Mouse (Mus musculus) lung, adult 2 months (tissue): Measurements from ENCODE around the gene Gsg1.

Experiments used
- CTCF ChIP-seq: fragments of 200-500 bp; IDR thresholded peaks from 2 replicates; pipeline ENCODE4 v1.5.1; 2011; ENCODE audit warnings: mild to moderate bottlenecking, low read length, control low read depth; ENCODE audit not compliant: insufficient read depth
- POLR2A ChIP-seq: fragments of 200-500 bp; IDR thresholded peaks from 2 replicates; pipeline ENCODE4 v1.6.1; 2011; ENCODE audit warnings: low read depth, mild to moderate bottlenecking, control low read depth, low read length, borderline replicate concordance; ENCODE audit errors: extremely low read depth

GRCm38 (mm10) chr6:135295082-135295861 lies 41.1 kb upstream of the Gsg1 start:
- TF ChIP-seq CTCF: no peak
- TF ChIP-seq POLR2A: no peak
